Mouse (Mus musculus): ENCODE data around the gene Chrna5. TPM values are rescaled to one million over a fixed set of nuclear protein-coding genes. Genes with fewer than 3 reads are reported as not detected.

Chrna5 gene
- total RNA-seq, 1 experiment from 2014 or later, result not detected

Other genes starting within 250 kb of the Chrna5 start
- 32.9 to 54.9 TPM (median 49.8 TPM) in 3 replicates for gene Wdr61, start 246.4 kb upstream of the Chrna5 start, total RNA-seq (2017)
- gene Crabp1, start 216.1 kb upstream of the Chrna5 start, total RNA-seq (2017), result not detected in 3 replicates
- 21.2 to 58.3 TPM (median 23.0 TPM) in 3 replicates for gene Ireb2, start 117.1 kb upstream of the Chrna5 start, total RNA-seq (2017)
- 0.68 TPM in 1 of 3 replicates, not detected in the others for gene Hykk, start 63.6 kb upstream of the Chrna5 start, total RNA-seq (2017)
- gene Psma4, start 30.1 kb upstream of the Chrna5 start, total RNA-seq (2017), result 243 to 326 TPM (median 251 TPM) in 3 replicates
- not detected in 3 replicates for gene AY074887, start 29.9 kb upstream of the Chrna5 start, total RNA-seq (2017)
- gene Chrna3, start 45.7 kb downstream of the Chrna5 start, total RNA-seq (2017), result not detected in 3 replicates
- gene Chrnb4, start 67.9 kb downstream of the Chrna5 start, total RNA-seq (2017), result 0.32 TPM in 1 of 3 replicates, not detected in the others
- 39.7 to 49.5 TPM (median 44.0 TPM) in 3 replicates for gene Ube2q2, start 168.0 kb downstream of the Chrna5 start, total RNA-seq (2017)
- gene Fbxo22, start 228.0 kb downstream of the Chrna5 start, total RNA-seq (2017), result 43.1 to 80.1 TPM (median 59.4 TPM) in 3 replicates

Measured in monocyte, adult 5-6 weeks (primary cell).